Mouse (Mus musculus): Measurements from ENCODE around the gene Slc22a17. TPM values are rescaled to one million over a fixed set of nuclear protein-coding genes. Genes with fewer than 3 reads are reported as not detected.
A peak's percentile ranks its signal among the peaks of the same experiment; 100 is the strongest.
"Not testable (repeated sequence)": the region's sequence is repeated elsewhere in the genome, so short reads cannot be mapped to it uniquely, and the experiment has no call there.

Gene Slc22a17
- polyA plus RNA-seq (2015; fragmentation: Nextera tagmentation; extraction: Ambion mirVana), result 2.0 and 2.1 TPM in 2 replicates

- H3K27me3 ChIP-seq, result peaks cover 64% of the 10 kb centered on the region
- H3K9ac ChIP-seq, result peak within 1 kb of the TSS; percentile 62
- peaks cover 8% of the 10 kb centered on the region for H3K4me1 ChIP-seq (replicated peaks)
- peak within 1 kb of the TSS; percentile 77 for H3K4me2 ChIP-seq
- ATAC-seq (ENCODE audit: low read depth), result no peak
- H3K9me3 ChIP-seq (replicated peaks), result no peaks in the 10 kb centered on the region
- WGBS (ENCODE audit: insufficient replicate concordance), result 0% methylated on average over 27 of the region's 28 CpGs
- no peak for DNase-seq
- no peaks in the 10 kb centered on the region for H3K36me3 ChIP-seq
- no peak within 1 kb of the TSS for H3K27ac ChIP-seq
- peak within 1 kb of the TSS; percentile 62 for H3K4me3 ChIP-seq (replicated peaks)
Measured at GRCm38 (mm10) chr14:54912886-54913285, at the start of gene Slc22a17. Slc22a17 (minus strand) TSS chr14:54913132.

DNA sequence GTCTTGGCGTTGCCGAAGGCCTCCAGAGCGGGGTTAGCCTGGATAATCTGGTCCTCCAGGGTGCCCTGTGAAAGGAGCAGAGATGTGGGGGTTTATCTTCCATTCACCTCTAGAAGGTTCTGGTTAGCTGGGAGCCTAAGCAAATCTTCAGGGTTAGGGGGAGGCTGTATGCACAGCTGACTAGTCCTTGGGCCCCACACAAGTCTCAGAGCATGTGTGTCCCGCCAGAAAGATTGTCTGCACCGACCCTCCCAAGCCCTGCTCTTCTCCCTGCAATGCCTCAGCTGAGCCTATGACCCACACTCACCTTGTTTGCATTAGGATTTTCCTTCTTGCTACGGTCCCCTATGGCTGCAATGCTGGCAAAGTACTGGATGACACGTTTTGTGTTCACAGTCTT is 49.8 kb upstream of the Slc22a17 start:
- 79% methylated on average over 7 of the region's 7 CpGs for WGBS (ENCODE audit: insufficient replicate concordance)
- Histone ChIP-seq H3K27ac (no peak overlapping the region), H3K4me3 (replicated peaks) (no peak overlapping the region)

DNA sequence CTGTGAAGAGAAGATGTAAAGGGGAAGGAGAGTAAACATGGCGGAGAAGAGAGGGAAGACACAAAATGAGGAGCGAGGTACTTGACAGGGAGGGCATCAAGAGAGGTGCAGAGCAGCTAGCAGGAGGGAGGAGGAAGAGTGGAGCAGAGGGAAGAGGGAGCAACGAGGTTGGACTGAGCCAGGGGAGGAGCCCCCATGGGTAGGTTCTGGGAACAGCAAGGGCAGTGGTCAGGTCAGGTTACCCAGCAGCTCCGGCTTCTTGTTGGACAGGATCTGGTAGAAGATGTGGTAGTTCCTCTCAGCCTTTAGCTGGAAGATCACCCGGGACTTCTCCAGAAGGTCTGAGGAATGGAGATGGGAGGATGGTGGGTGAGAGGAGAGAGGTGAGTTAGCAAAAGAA is 48.6 kb upstream of the Slc22a17 start:
- Histone ChIP-seq H3K36me3 (no peaks in the 10 kb centered on the region), H3K4me3 (replicated peaks) (no peak overlapping the region)

More for the DNA sequence above, 49.8 kb upstream of the Slc22a17 start:
- H3K27me3 ChIP-seq, result no peaks in the 10 kb centered on the region
- DNase-seq (no peak), ATAC-seq (ENCODE audit: low read depth) (no peak)
- H3K9ac ChIP-seq, result no peak overlapping the region
- no peaks in the 10 kb centered on the region for H3K36me3 ChIP-seq
- H3K9me3 ChIP-seq (replicated peaks), result no peaks in the 10 kb centered on the region
- H3K4me1 ChIP-seq (replicated peaks), result no peaks in the 10 kb centered on the region
- no peak overlapping the region for H3K4me2 ChIP-seq

DNA sequence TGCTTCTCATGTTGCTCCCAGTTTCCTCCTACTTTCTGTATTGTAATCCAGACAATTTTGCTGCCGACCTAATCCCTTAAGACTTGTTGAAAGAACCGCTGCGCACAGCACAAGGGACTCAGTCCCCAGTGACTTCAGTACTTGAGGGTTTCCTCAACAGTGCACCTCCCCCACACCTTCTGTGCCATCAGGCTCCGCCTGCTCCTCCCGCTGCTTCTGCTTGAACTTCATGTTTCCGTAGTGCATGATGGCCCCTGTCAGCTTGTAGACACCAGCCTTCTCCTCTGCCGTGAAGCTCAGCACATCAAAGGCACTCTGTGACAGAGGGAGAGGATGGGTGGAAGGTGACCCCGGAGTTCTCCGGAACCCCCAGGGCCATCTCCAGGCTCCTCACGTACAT is 47.8 kb upstream of the Slc22a17 start:
- H3K4me3 ChIP-seq (replicated peaks), result no peak overlapping the region

More for the DNA sequence above, 48.6 kb upstream of the Slc22a17 start:
- Histone ChIP-seq H3K9ac (no peak overlapping the region), H3K27me3 (no peaks in the 10 kb centered on the region), H3K9me3 (replicated peaks) (no peaks in the 10 kb centered on the region), H3K27ac (no peak overlapping the region), H3K4me2 (no peak overlapping the region), H3K4me1 (replicated peaks) (no peaks in the 10 kb centered on the region)
- 66% methylated on average over 5 of the region's 5 CpGs for WGBS (ENCODE audit: insufficient replicate concordance)
- ATAC-seq (ENCODE audit: low read depth) (no peak), DNase-seq (no peak)

GRCm38 (mm10) chr14:54959853-54960613 is 47.1 kb upstream of the Slc22a17 start:
- 75% methylated on average over 12 of the region's 12 CpGs for WGBS (ENCODE audit: insufficient replicate concordance)
- not testable (repeated sequence) for H3K27ac ChIP-seq

More for the DNA sequence above, 47.8 kb upstream of the Slc22a17 start:
- H3K9ac ChIP-seq, result no peak overlapping the region
- H3K4me2 ChIP-seq, result no peak overlapping the region
- no peak overlapping the region for H3K27ac ChIP-seq
- H3K27me3 ChIP-seq, result no peaks in the 10 kb centered on the region
- H3K4me1 ChIP-seq (replicated peaks), result no peaks in the 10 kb centered on the region
- no peaks in the 10 kb centered on the region for H3K36me3 ChIP-seq
- 41% methylated on average over 10 of the region's 10 CpGs for WGBS (ENCODE audit: insufficient replicate concordance)
- DNase-seq, result no peak
- no peaks in the 10 kb centered on the region for H3K9me3 ChIP-seq (replicated peaks)
- no peak for ATAC-seq (ENCODE audit: low read depth)

DNA sequence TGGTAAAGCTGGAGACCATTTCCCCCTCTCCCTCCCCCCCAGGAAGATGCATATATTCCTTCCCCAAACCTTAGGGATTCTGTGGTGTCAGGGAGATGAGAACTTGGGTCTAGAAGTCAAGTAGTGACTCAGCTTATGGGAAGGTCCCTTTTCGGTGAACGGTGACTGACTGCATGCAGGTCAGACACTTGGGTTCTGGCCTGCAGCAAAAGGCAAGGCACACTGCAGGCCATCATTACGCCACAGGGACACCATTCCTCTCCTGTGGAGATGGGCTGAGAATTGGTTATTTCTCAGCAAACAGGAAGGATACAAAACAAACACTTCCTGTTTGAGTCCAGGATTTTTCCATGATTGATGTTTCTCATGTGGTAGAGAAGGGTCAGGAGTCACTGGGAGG is 46.3 kb upstream of the Slc22a17 start:
- H3K36me3 ChIP-seq, result no peaks in the 10 kb centered on the region
- H3K4me2 ChIP-seq, result no peak overlapping the region
- H3K4me3 ChIP-seq (replicated peaks), result no peak overlapping the region
- ATAC-seq (ENCODE audit: low read depth) (no peak), DNase-seq (no peak)
- H3K4me1 ChIP-seq (replicated peaks), result no peaks in the 10 kb centered on the region
- no peak overlapping the region for H3K27ac ChIP-seq
- H3K9me3 ChIP-seq (replicated peaks), result no peaks in the 10 kb centered on the region
- H3K27me3 ChIP-seq, result no peaks in the 10 kb centered on the region
- H3K9ac ChIP-seq, result no peak overlapping the region
- 60% methylated on average over 3 of the region's 3 CpGs for WGBS (ENCODE audit: insufficient replicate concordance)

More at GRCm38 (mm10) chr14:54959853-54960613, 47.1 kb upstream of the Slc22a17 start:
- H3K9ac ChIP-seq; ATAC-seq (ENCODE audit: low read depth); H3K36me3 ChIP-seq; DNase-seq; H3K4me2 ChIP-seq; H3K27me3 ChIP-seq; H3K9me3 ChIP-seq (replicated peaks); H3K4me1 ChIP-seq (replicated peaks); H3K4me3 ChIP-seq (replicated peaks): not testable (repeated sequence)

DNA sequence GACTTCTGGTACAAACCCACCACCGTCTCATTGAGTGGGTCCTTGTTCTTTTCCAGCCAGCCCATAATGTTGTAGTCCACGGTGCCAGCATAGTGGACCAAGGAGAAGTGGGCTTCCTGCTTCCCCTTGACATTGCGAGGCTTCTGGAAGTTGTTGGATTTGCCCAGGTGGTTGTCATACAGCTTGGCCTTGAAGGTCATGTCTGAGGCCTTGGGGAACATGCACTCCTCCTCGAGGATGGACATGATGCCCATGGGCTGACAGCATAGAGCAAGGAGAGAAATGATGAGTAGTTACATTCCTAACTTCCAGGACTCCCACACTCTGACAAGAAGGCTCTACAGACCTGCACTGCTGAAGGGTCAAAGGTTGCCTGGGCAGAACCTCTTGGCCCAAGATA is 45.6 kb upstream of the Slc22a17 start:
- no peak overlapping the region for H3K27ac ChIP-seq
- DNase-seq (no peak), ATAC-seq (ENCODE audit: low read depth) (no peak)
- H3K9ac ChIP-seq, result no peak overlapping the region
- no peaks in the 10 kb centered on the region for H3K27me3 ChIP-seq
- H3K9me3 ChIP-seq (replicated peaks), result no peaks in the 10 kb centered on the region
- 54% methylated on average over 4 of the region's 4 CpGs for WGBS (ENCODE audit: insufficient replicate concordance)
- no peaks in the 10 kb centered on the region for H3K36me3 ChIP-seq
- H3K4me2 ChIP-seq, result no peak overlapping the region
- H3K4me1 ChIP-seq (replicated peaks), result no peaks in the 10 kb centered on the region
- H3K4me3 ChIP-seq (replicated peaks), result no peak overlapping the region

DNA sequence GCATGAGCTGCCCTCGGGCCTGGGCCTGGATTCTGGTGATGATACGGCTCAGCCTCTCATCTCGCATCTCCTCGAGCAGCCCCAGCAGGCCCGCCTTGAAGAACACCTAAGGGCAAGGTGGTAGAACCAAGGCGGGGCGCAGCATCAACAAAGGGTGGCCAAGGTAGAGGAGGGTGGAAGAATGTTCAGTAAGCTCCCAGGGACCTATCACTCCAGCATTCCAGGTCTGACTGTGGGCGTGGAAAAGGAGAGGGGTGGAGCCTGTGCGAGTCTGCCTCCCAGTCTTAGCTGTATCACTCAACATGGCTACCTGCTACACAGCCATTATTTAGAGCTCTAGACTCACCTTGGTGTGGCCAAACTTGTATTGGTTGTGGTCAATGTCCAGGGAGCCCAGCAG is 43.6 kb upstream of the Slc22a17 start:
- ATAC-seq (ENCODE audit: low read depth) (no peak), DNase-seq (no peak)
- no peak overlapping the region for H3K4me2 ChIP-seq
- no peaks in the 10 kb centered on the region for H3K4me1 ChIP-seq (replicated peaks)
- H3K27ac ChIP-seq, result no peak overlapping the region
- H3K9ac ChIP-seq, result no peak overlapping the region
- no peaks in the 10 kb centered on the region for H3K27me3 ChIP-seq
- H3K36me3 ChIP-seq, result no peaks in the 10 kb centered on the region
- WGBS (ENCODE audit: insufficient replicate concordance), result 70% methylated on average over 9 of the region's 9 CpGs
- H3K4me3 ChIP-seq (replicated peaks), result no peak overlapping the region
- H3K9me3 ChIP-seq (replicated peaks), result no peaks in the 10 kb centered on the region

- no peaks in the 10 kb centered on the region for H3K27me3 ChIP-seq
- H3K4me1 ChIP-seq (replicated peaks), result no peaks in the 10 kb centered on the region
- H3K4me3 ChIP-seq (replicated peaks), result no peak overlapping the region
- no peaks in the 10 kb centered on the region for H3K9me3 ChIP-seq (replicated peaks)
- no peak overlapping the region for H3K4me2 ChIP-seq
- H3K36me3 ChIP-seq, result no peaks in the 10 kb centered on the region
- no peak overlapping the region for H3K27ac ChIP-seq
- no peak overlapping the region for H3K9ac ChIP-seq
- DNase-seq (no peak), ATAC-seq (ENCODE audit: low read depth) (no peak)
- WGBS (ENCODE audit: insufficient replicate concordance), result 52% methylated on average over 3 of the region's 3 CpGs
Measured at GRCm38 (mm10) chr14:54955481-54955880, 42.5 kb upstream of the Slc22a17 start.

DNA sequence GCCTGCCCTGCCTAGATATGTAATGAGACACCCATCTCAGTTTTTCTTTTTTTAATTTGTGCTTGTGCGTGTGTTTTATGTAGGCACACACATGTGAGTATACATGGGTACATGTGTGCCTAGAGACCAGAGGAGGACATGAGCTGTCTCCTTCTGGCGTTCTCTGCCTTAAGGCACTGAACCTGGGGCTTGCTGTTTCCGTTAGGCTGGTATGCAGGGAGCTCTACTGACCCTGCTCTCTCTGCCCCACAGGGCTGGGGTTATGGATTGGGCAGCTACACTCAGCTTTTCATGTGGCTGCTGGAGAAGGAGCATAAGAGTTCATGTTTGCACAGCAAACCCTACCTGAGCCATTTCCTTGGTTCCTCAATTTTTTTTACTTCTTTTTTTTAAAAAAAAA is 41.5 kb upstream of the Slc22a17 start:
- 48% methylated on average over 3 of the region's 3 CpGs for WGBS (ENCODE audit: insufficient replicate concordance)
- H3K4me2 ChIP-seq, result no peak overlapping the region
- no peak for ATAC-seq (ENCODE audit: low read depth)

DNA sequence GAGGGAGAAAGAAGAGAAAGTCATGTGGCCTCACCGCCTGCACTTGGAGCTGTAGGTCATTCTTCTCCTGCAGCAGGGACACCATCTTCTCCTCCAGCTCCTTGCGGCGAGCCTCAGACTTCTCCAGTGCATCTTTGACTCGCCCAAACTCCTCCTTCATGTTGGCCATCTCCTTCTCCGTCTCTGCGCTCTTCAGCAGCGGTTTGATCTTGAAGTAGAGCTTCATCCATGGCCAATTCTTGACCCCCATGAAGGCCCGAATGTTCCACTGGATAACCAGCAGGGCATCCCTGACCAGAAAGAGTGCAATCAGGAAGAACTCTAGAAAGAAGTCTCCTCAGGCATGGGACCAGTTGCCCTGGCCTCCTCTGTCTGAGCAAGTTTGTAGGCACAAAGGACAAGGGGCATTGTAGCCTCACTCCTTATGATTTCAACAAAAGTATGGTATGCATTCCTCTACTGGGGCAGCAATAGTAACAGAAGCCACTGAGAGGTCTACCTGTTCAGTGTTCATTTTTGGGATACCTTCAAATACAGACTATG is 40.8 kb upstream of the Slc22a17 start:
- H3K4me1 ChIP-seq (replicated peaks), result no peaks in the 10 kb centered on the region
- WGBS (ENCODE audit: insufficient replicate concordance), result 70% methylated on average over 8 of the region's 8 CpGs

More for the DNA sequence above, 41.5 kb upstream of the Slc22a17 start:
- Histone ChIP-seq H3K9ac (no peak overlapping the region), H3K27me3 (0 out of 2 replicates have a peak, but pooled peaks cover 4% of the 10 kb centered on the region), H3K4me3 (replicated peaks) (no peak overlapping the region), H3K27ac (no peak overlapping the region), H3K36me3 (no peaks in the 10 kb centered on the region), H3K9me3 (replicated peaks) (no peaks in the 10 kb centered on the region), H3K4me1 (replicated peaks) (no peaks in the 10 kb centered on the region)
- DNase-seq, result no peak

GRCm38 (mm10) chr14:54951587-54951986 is 38.7 kb upstream of the Slc22a17 start:
- 79% methylated on average over 6 of the region's 6 CpGs for WGBS (ENCODE audit: insufficient replicate concordance)
- Histone ChIP-seq H3K27ac (no peak overlapping the region), H3K9me3 (replicated peaks) (no peaks in the 10 kb centered on the region), H3K9ac (no peak overlapping the region), H3K4me3 (replicated peaks) (no peak overlapping the region), H3K36me3 (no peaks in the 10 kb centered on the region), H3K27me3 (peaks cover 4% of the 10 kb centered on the region; the same call in 1 of the 2 replicates), H3K4me2 (no peak overlapping the region), H3K4me1 (replicated peaks) (no peaks in the 10 kb centered on the region)
- no peak for ATAC-seq (ENCODE audit: low read depth)
- DNase-seq, result no peak

More for the DNA sequence above, 40.8 kb upstream of the Slc22a17 start:
- Histone ChIP-seq H3K4me3 (replicated peaks) (no peak overlapping the region), H3K27ac (no peak overlapping the region), H3K9ac (no peak overlapping the region), H3K27me3 (peaks cover 4% of the 10 kb centered on the region; the same call in 1 of the 2 replicates), H3K36me3 (no peaks in the 10 kb centered on the region), H3K4me2 (no peak overlapping the region), H3K9me3 (replicated peaks) (no peaks in the 10 kb centered on the region)
- ATAC-seq (ENCODE audit: low read depth), result no peak
- DNase-seq, result no peak
